Mouse (Mus musculus): ENCODE data around the gene Tmem45a2. TPM values are rescaled to one million over a fixed set of nuclear protein-coding genes. Genes with fewer than 3 reads are reported as not detected.

Gene Tmem45a2
- polyA plus RNA-seq (2014; fragmentation: Illumina TruSeq; extraction: RNeasy Lipid Tissue Mini Kit (QIAGEN cat#74804); ENCODE audit: low read depth, low replicate concordance) = 4.8 TPM

GRCm38 (mm10) chr16:57071132-57071639 is at the start of gene Tmem45a2:
Tmem45a2 (minus strand) TSS chr16:57071372.

Other genes starting within 250 kb of the Tmem45a2 start
- 3.6 TPM for gene Tmem45a, start 185.2 kb downstream of the Tmem45a2 start, polyA plus RNA-seq (2014; fragmentation: Illumina TruSeq; extraction: RNeasy Lipid Tissue Mini Kit (QIAGEN cat#74804); ENCODE audit: low read depth, low replicate concordance)
- gene Lnp1, start 143.3 kb downstream of the Tmem45a2 start, polyA plus RNA-seq (2014; fragmentation: Illumina TruSeq; extraction: RNeasy Lipid Tissue Mini Kit (QIAGEN cat#74804); ENCODE audit: low read depth, low replicate concordance) = not detected
- 143 TPM for gene Tomm70a, start 50.3 kb upstream of the Tmem45a2 start, polyA plus RNA-seq (2014; fragmentation: Illumina TruSeq; extraction: RNeasy Lipid Tissue Mini Kit (QIAGEN cat#74804); ENCODE audit: low read depth, low replicate concordance)
- gene Nit2, start 96.0 kb upstream of the Tmem45a2 start, polyA plus RNA-seq (2014; fragmentation: Illumina TruSeq; extraction: RNeasy Lipid Tissue Mini Kit (QIAGEN cat#74804); ENCODE audit: low read depth, low replicate concordance) = 13.6 TPM
- gene Tbc1d23, start 160.1 kb upstream of the Tmem45a2 start, polyA plus RNA-seq (2014; fragmentation: Illumina TruSeq; extraction: RNeasy Lipid Tissue Mini Kit (QIAGEN cat#74804); ENCODE audit: low read depth, low replicate concordance) = 63.5 TPM
- 123 TPM for gene Tmem30c, start 221.5 kb upstream of the Tmem45a2 start, polyA plus RNA-seq (2014; fragmentation: Illumina TruSeq; extraction: RNeasy Lipid Tissue Mini Kit (QIAGEN cat#74804); ENCODE audit: low read depth, low replicate concordance)

All from testis, adult 10 weeks (tissue).